Mouse (Mus musculus): ENCODE measurements at regions not wholly inside any gene's neighbourhood (a gene's known extent, or its start where the extent isn't known, plus 50 kb on each side); places are given as distances from the start of the nearest gene placed in this dataset.

DNA sequence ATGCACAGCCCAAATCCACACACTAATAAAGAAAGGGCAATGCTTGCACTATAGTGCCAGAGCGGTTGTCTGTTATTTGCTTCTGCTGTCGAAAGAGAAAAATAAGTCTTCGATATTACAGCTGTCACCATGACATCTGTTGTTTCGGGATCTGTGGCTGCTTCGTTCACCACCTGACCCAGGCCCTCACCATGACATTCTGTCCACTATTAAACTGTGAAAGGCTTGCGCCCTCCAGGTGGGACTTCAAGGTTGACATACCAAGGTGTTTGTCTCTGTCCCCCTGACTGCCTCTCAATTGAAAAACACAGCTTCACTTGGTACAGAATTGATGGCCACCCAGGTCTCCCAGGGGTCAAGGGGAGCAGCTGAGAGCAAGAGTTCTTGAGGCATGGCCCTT, 635.1 kb downstream of the Lmo4 start:
- no peak for TF ChIP-seq CTCF (IDR thresholded peaks at IDR 0.05; ENCODE audit: low read depth)
- TF ChIP-seq EP300 (optimal IDR thresholded peaks at IDR 0.05): no peak
